15 mouse cellular contexts compared by ENCODE assay signal in the genomic region with DNA sequence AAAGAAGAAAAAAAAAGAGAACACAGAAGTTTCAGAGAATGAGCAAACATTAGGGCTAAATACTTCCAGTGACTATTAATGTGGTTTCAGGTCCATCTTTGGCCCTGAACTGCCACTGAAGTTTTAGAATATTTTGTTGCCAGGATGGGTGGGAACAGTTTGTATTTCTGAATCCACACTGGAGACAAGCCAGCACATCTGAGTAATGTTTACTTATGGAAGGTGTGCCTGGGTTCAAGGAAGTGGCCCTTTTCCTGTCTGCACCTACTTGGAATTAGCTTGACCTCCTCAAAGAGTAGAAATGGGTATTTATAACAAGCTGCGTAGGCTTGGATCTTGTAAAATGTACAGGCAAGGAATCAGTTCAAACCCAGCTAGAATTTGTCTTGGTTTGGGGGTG. TPM values are rescaled to one million over a fixed set of nuclear protein-coding genes. Genes with fewer than 3 reads are reported as not detected.
DNase-seq lines count a peak whose midpoint lies in the region; ATAC-seq and TF ChIP-seq lines count a peak whose summit lies in the region.
"Had no signal": no experiment of that assay in that cellular context is flagged by ENCODE, and none has a peak within 500 bp of the region (broad histone marks: within the 10 kb centered on the region; RNA-seq: fewer than 3 reads in every experiment).

No protein-coding gene starts in this region.

- H3K4me1 ChIP-seq in heart, embryonic 11.5 days (ENCODE audit: control insufficient read depth, insufficient read depth, low read length), result peaks cover 4% of the 10 kb centered on the region; the same call in 1 of the 2 replicates
- H3K4me1 ChIP-seq in lung, adult 2 months (ENCODE audit: control insufficient read depth, insufficient read depth, low read length), result peaks cover 33% of the 10 kb centered on the region

- H3ac ChIP-seq in myocyte (ENCODE audit: control insufficient read depth, insufficient read length), result no peak overlapping the region

- no peak for TF ChIP-seq CTCF in lung, adult 2 months (IDR thresholded peaks at IDR 0.05; ENCODE audit: insufficient read depth, low read length)

- TF ChIP-seq POLR2A in lung, adult 2 months (IDR thresholded peaks at IDR 0.05; ENCODE audit: borderline replicate concordance, extremely low read depth, low read depth, low read length), result no peak
- no peak for TF ChIP-seq POLR2A in myocyte (IDR thresholded peaks at IDR 0.05; ENCODE audit: insufficient read length, low read depth)

- WGBS in heart, embryonic 11.5 days (ENCODE audit: insufficient replicate concordance), result 69% methylated on average over 1 of the region's 1 CpGs
- 25% methylated on average over 1 of the region's 1 CpGs for WGBS in lung, adult 2 months

- no peak overlapping the region for H3K4me3 ChIP-seq in heart, embryonic 11.5 days (ENCODE audit: low read depth, low read length)
- no peak overlapping the region for H3K4me3 ChIP-seq in lung, adult 2 months (replicated peaks; ENCODE audit: extremely low read depth, low read depth, low read length)
- no peak overlapping the region for H3K4me3 ChIP-seq in myocyte
- H3K4me3 ChIP-seq: forebrain, embryonic 13.5 days had no signal

- no peak overlapping the region for H3K27ac ChIP-seq in heart, embryonic 11.5 days (ENCODE audit: low read depth, low read length)
- H3K27ac ChIP-seq: forebrain, embryonic 13.5 days had no signal

- H3K36me3 ChIP-seq in heart, embryonic 11.5 days (ENCODE audit: control insufficient read depth, insufficient read depth, low read length), result no peaks in the 10 kb centered on the region
- H3K36me3 ChIP-seq in myocyte (ENCODE audit: control insufficient read depth, insufficient read depth), result peaks cover 27% of the 10 kb centered on the region

- H3K79me2 ChIP-seq in myocyte (ENCODE audit: control insufficient read depth, insufficient read depth), result peaks cover 37% of the 10 kb centered on the region

- no peak overlapping the region for H3K9ac ChIP-seq in heart, embryonic 11.5 days (ENCODE audit: low read depth, low read length)
- H3K9ac ChIP-seq: forebrain, embryonic 13.5 days; liver, postnatal 0 days had no signal

- no peak for ATAC-seq in heart, embryonic 11.5 days (replicated peaks; ENCODE audit: insufficient number of reproducible peaks, low FRiP score, low TSS enrichment)
- ATAC-seq: forebrain, embryonic 13.5 days; liver, postnatal 0 days had no signal

- H3K27me3 ChIP-seq in heart, embryonic 11.5 days (ENCODE audit: control insufficient read depth, insufficient read depth, low read length), result no peaks in the 10 kb centered on the region
- H3K27me3 ChIP-seq in myocyte (ENCODE audit: control insufficient read depth, insufficient read depth, insufficient read length), result no peaks in the 10 kb centered on the region

- H3K4me2 ChIP-seq in heart, embryonic 11.5 days, result no peak overlapping the region
- peak overlapping the region; percentile 70 for H3K4me2 ChIP-seq in myocyte (ENCODE audit: low read depth)
- H3K4me2 ChIP-seq: forebrain, embryonic 13.5 days had no signal

- H3K9me3 ChIP-seq in heart, embryonic 11.5 days (replicated peaks; ENCODE audit: control insufficient read depth, low read length), result no peaks in the 10 kb centered on the region
- H3K9me3 ChIP-seq: forebrain, embryonic 13.5 days had no signal

- DNase-seq in heart, adult 8-10 months (ENCODE audit: low spot score), result peak; percentile 65
- peak; percentile 41 for DNase-seq in urinary bladder, postnatal 14 days (ENCODE audit: low spot score)
- no peak for DNase-seq in urinary bladder, adult 18-20 months (ENCODE audit: low spot score in 2 of 2)
- peak; percentile 36 for DNase-seq in lung, adult 2 months
- DNase-seq in natural killer cell, adult 2 months (ENCODE audit: low spot score in 2 of 2), result no peak
- no peak for DNase-seq in thymus, postnatal 25 days
- DNase-seq: cerebellum, postnatal 10 days; heart, postnatal 4 days; layer of hippocampus, postnatal 36 days; liver; liver, postnatal 0 days; thymus, postnatal 36 days had no signal

TF ChIP-seq in myocyte, 11 proteins besides CTCF, POLR2A, EP300 and RAD21:
- TF ChIP-seq USF1 (IDR thresholded peaks at IDR 0.05; ENCODE audit: low read depth) (no peak), TCF12 (IDR thresholded peaks at IDR 0.05; ENCODE audit: insufficient read depth, poor library complexity, severe bottlenecking) (no peak), MAX (IDR thresholded peaks at IDR 0.05; ENCODE audit: low read depth) (no peak), SRF (IDR thresholded peaks at IDR 0.05; ENCODE audit: control insufficient read depth, insufficient read length, low read depth) (no peak), MYOD1 (IDR thresholded peaks at IDR 0.05; ENCODE audit: control insufficient read depth in 1 of 3, insufficient read length in 2 of 3, low read depth in 2 of 3) (no peak), TCF3 (IDR thresholded peaks at IDR 0.05; ENCODE audit: insufficient read length, low read depth) (no peak), MYOG (IDR thresholded peaks at IDR 0.05; ENCODE audit: control insufficient read depth in 1 of 3, insufficient read depth in 1 of 3, insufficient read length in 2 of 3, low read depth in 2 of 3) (no peak), REST (IDR thresholded peaks at IDR 0.05; ENCODE audit: insufficient read depth, insufficient read length) (no peak), POLR2AphosphoS2 (IDR thresholded peaks at IDR 0.05; ENCODE audit: insufficient read length, low read depth) (no peak), E2F4 (IDR thresholded peaks at IDR 0.05; ENCODE audit: insufficient read depth) (no peak), CEBPB (IDR thresholded peaks at IDR 0.05; ENCODE audit: insufficient read depth, poor library complexity, severe bottlenecking) (no peak)

RNA-seq across cellular contexts. Expression of gene Anxa3, which starts 2.6 kb away (rescaled TPM):
- 10 to 100 TPM; 21.1 to 30.2 (median 26.6) TPM for total RNA-seq in heart, adult 8-10 months (2022)
- 62.9 and 63.0 TPM in 2 replicates for polyA plus RNA-seq in heart, embryonic 11.5 days (2014; fragmentation: Nextera tagmentation; extraction: Ambion mirVana)
- 69.9 and 103 TPM in 2 replicates for polyA plus RNA-seq in lung, adult 2 months (2012; rRNA removed)
- polyA plus RNA-seq in myocyte (2012; fragmentation: generic; extraction: Trizol), result 93.3 TPM

Comparison
In these comparisons a context has a peak if more than half of its experiments do, and no peak if none do; other contexts are left out.
1. DNase-seq: peak in heart, adult 8-10 months (single experiment), urinary bladder, postnatal 14 days (single experiment) and lung, adult 2 months (single experiment); none in urinary bladder, adult 18-20 months (0 of 2), natural killer cell, adult 2 months (0 of 2) and thymus, postnatal 25 days (single experiment).